Mouse (Mus musculus): ENCODE data around the gene Gcgr. TPM values are rescaled to one million over a fixed set of nuclear protein-coding genes. Genes with fewer than 3 reads are reported as not detected.
A peak's percentile ranks its signal among the peaks of the same experiment; 100 is the strongest.

Gene Gcgr
- total RNA-seq, 2 experiments from 2014 or later, result not detected

DNA sequence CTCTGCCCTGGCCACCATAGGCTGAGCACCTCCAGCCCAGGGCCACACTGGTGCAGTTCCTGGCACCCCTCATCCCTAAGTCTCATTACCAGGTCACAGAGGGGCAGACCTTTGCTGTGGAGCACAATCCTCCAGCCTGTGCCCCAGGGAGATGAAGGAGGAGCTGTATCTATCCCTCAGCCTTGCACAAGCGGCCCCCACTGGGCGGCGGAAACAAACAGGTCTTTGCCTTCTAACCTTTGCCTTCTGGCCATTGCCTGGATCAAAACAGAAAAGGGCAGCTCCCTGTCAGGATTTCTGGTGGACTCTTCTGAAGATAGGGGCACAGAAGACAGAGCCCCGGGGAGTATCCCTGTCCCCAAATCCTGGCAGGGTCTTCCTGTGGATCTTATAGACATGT, 1.6 kb upstream of the Gcgr start:
- DNase-seq (ENCODE audit: low spot score in 2 of 2), result no peak
- no peak overlapping the region for H3K27ac ChIP-seq
- no peak for TF ChIP-seq CTCF (conservative IDR thresholded peaks at IDR 0.05)
- no peak overlapping the region for H3K4me3 ChIP-seq

DNA sequence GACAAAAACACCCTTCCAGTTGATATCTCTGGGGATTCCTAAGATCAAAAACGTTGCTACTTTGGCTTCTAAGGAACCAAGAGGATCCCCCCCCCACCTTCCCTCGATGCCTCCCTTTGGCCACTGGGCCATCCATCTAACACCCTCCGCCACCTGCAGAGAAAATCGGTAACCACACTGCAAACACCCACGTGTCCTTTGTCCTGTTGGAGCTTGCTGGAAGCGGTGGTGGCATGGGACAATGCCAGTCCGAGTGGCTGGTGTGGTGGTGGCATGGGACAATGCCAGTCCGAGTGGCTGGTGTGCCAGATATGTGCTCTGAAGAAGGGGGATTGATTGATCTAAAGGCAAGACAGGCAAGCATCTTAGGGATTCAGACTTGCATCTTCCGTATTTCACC, 1.1 kb downstream of the Gcgr start:
- H3K27ac ChIP-seq, result no peak overlapping the region
- DNase-seq (ENCODE audit: low spot score in 2 of 2), result no peak
- H3K4me3 ChIP-seq, result no peak overlapping the region
- no peak for TF ChIP-seq CTCF (conservative IDR thresholded peaks at IDR 0.05)

DNA sequence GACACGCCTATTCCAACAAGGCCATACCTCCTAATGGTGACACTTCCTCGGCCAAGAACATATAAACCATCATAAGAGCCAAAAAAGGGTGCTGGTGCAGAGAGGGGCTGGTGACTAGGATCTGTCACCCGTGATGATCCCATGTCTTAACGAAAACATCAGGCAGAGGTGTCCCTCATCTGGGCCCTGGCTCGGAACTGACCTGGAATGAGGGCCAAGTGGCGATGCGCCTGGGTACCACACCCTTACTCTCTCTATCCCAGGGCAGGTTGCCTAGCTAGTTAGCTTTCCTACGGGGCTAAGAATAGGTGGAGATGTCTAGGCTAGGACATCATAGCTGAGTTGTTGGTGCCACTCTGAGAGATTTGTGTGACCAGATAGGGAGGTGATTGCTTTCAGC, 3.6 kb downstream of the Gcgr start:
- no peak for TF ChIP-seq CTCF (conservative IDR thresholded peaks at IDR 0.05)
- no peak overlapping the region for H3K27ac ChIP-seq
- DNase-seq (ENCODE audit: low spot score in 2 of 2), result no peak

DNA sequence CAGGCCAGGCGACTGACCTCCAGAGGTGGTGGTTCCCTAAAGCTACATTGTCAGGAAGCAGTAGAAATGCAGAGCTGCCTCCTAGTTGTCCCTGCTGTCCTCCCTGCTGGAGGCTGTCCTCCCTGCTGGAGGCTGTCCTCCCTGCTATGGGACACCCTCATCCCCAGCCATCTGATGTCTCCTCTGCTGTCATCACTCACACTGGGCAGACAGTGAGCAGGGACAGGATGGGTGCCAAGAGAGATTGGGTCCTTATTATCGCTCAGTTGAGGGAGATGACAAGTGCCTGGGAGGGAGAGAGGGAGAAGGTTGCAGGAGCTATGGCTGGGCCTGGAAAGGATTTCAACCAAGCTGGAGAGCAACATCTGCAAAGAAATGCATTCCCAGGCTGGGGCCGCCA, 4.6 kb downstream of the Gcgr start:
- H3K27ac ChIP-seq, result no peak overlapping the region
- no peak overlapping the region for H3K4me3 ChIP-seq
- no peak for TF ChIP-seq CTCF (conservative IDR thresholded peaks at IDR 0.05)
- no peak for DNase-seq (ENCODE audit: low spot score in 2 of 2)

More for the DNA sequence above, 3.6 kb downstream of the Gcgr start:
- no peak overlapping the region for H3K4me3 ChIP-seq

DNA sequence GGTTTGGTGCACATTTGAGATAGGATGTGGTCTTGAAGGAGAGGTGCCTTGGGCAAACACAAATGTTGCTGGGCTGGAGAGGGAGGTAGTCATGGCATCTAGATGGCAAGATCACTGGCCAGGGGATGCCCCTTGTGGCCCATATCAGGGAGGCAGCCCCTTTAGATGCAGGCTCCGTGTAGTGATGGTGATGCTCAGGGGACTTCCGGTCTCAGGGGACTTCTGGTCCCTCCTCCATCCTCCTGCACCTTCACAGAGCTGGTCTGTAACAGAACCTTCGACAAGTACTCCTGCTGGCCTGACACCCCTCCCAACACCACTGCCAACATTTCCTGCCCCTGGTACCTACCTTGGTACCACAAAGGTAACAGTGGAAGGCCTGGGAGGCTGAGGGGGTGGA, 5.3 kb downstream of the Gcgr start:
- no peak for TF ChIP-seq CTCF (conservative IDR thresholded peaks at IDR 0.05)
- no peak for DNase-seq (ENCODE audit: low spot score in 2 of 2)
- Histone ChIP-seq H3K27ac (no peak overlapping the region), H3K4me3 (no peak overlapping the region)

DNA sequence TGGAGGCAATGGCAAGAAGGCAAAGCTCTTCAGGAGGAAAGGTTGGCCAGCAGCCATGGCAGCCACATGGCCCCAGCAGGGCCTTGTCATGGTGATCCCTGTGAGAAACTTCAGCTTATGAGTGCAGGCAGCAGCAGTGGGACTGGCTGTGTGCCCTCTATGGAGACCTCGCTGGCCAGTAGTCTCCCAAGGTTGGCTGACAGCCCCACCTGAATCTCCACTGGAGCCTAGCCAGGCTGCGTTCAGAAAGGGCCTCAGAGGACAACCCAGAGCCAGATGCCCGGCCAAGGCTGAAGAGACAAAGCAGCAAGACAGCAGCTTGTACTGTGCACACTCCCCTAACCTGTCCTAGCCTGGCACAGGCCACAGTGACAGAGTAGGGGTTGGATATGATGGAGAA, 8.0 kb downstream of the Gcgr start:
- Histone ChIP-seq H3K4me3 (no peak overlapping the region), H3K27ac (no peak overlapping the region)
- no peak for TF ChIP-seq CTCF (conservative IDR thresholded peaks at IDR 0.05)
- no peak for DNase-seq (ENCODE audit: low spot score in 2 of 2)

DNA sequence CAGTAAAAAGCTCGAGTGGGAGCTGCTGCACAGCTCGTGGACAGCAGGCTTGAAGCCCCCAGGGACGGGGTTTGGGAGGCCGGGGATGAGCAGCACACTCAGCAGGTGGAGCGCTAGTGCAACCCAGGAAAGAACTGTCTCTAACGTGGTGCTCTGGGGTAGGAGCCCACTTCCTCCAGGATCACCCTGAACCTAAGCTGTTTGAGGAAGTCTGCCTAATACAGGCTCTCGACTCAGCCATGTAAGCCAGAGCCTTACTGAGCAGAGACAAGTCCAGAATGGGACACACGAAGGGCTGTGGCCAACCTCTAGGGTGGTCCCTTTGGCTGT, 8.4 kb downstream of the Gcgr start:
- no peak for DNase-seq (ENCODE audit: low spot score in 2 of 2)
- no peak for TF ChIP-seq CTCF (conservative IDR thresholded peaks at IDR 0.05)
- Histone ChIP-seq H3K27ac (no peak overlapping the region), H3K4me3 (no peak overlapping the region)

DNA sequence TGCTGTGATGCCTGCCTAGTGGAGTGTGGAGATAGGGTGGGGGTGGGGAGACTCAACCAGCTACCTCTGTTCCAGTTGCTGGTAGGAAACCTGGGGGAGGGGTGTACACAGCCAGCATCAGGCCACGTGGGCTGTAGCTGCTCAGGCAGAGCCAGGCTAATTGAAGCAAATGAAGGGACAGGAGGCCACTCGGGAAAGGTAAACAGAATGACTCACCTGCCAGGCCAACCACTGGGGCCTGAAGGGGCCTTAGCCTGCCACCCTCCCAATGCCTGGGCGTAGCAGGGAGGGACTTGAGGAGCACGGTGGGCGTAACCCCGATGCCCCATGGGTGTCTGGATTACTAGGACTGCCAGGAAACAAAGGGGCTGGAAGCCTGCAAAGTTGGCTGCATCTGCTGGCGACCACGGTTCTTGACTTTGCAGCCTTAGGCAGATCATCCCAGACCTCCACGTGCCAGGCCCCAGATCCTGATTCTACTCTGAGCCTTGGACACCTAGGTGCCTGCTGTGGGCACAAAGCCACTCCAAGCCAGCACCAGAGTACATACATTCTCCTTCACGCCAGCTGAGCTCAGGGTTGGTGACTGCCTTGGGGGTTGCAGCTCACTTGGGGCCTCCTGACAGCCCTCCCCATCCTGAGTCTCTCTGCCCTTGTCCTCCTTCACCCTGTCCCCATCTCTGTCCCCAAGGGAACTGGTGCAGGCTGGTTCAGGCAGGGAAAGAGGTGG, 9.0 kb downstream of the Gcgr start:
- DNase-seq (ENCODE audit: low spot score in 2 of 2), result no peak
- no peak overlapping the region for H3K27ac ChIP-seq

DNA sequence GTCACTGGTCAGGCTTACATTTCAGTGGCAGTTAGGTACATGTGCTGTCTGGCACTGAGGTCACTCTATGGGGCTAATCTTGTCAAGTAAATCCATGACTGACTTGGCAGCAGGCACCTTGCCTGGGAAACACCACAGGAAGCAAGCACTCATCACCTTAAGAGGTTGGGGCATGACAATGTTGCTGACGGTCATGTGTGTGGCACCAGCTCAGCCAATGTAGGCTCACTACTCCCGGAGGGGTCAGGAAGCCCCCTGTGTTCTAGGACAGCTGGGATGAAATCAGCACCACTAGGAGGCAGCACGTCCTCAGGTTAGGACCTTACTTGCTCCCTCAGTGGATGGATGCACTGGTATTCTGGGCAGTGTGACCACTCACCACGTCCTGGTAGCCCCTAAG, 11.4 kb downstream of the Gcgr start:
- Histone ChIP-seq H3K4me3 (no peak overlapping the region), H3K27ac (no peak overlapping the region)
- TF ChIP-seq CTCF (conservative IDR thresholded peaks at IDR 0.05), result peak; percentile 62
- no peak for DNase-seq (ENCODE audit: low spot score in 2 of 2)

More for the DNA sequence above, 9.0 kb downstream of the Gcgr start:
- TF ChIP-seq CTCF (conservative IDR thresholded peaks at IDR 0.05), result no peak
- H3K4me3 ChIP-seq, result no peak overlapping the region

DNA sequence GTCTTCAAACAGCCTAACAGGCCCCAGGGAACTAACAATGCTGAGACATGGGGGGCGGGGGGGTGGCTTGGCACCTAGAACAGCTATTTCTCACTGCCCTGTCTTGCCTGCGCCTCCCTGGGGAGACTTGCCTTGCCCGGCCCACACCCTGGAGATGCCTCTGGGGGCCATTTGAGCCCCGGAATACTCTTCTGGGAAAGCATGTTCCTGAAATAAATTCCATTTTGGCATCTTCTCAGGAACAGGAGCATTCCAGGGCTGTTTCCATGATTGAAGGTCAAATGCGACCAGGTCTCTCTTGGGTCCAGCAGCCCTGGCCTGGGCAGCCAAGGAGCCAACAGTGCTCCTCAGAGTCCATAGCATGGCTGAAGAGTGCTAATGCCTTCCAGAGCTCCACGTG, 11.9 kb downstream of the Gcgr start:
- DNase-seq (ENCODE audit: low spot score in 2 of 2), result no peak
- no peak for TF ChIP-seq CTCF (conservative IDR thresholded peaks at IDR 0.05)
- no peak overlapping the region for H3K27ac ChIP-seq
- H3K4me3 ChIP-seq, result no peak overlapping the region

DNA sequence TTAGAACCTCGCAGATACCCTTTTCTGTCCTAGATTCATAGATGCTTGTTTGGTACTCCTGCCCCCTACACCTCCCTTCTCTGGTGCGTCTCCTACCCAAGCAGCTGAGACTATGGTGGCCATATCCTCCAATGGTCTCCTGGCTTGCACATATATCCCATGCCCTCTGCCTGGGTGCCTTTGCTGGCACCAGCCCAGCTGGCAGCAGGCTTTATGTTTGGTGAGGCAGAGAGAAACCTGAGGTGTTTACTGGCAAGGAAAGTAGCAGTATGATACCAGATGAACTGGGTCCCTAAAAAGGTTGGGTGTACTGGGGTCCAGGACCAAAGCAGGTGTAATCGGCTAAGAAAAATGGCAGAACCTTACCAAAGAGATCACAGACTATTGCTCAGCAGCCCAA, 15.5 kb downstream of the Gcgr start:
- TF ChIP-seq CTCF (conservative IDR thresholded peaks at IDR 0.05), result no peak
- no peak for DNase-seq (ENCODE audit: low spot score in 2 of 2)
- Histone ChIP-seq H3K27ac (no peak overlapping the region), H3K4me3 (no peak overlapping the region)

DNA sequence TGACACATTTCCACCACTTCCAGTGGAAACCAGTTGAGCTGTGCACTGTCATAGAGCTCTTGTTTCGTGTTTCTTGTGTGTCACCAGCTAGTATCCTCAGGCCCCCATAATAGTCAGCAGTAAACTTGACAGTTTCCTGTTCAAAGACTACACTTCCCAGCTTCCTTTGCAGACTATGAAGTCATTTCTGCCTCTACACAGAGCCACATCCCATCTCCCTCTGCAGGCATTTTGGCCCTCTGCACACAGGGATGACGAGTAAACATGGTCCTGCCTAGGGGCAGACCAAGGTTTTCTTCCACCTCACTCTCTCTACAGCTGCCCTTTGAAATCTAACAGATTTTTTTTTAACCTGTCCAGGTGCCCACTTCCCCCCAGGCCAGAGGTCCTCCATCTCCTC, 17.0 kb downstream of the Gcgr start:
- no peak for DNase-seq (ENCODE audit: low spot score in 2 of 2)
- H3K27ac ChIP-seq, result no peak overlapping the region
- peak; percentile 52 for TF ChIP-seq CTCF (conservative IDR thresholded peaks at IDR 0.05)
- no peak overlapping the region for H3K4me3 ChIP-seq

DNA sequence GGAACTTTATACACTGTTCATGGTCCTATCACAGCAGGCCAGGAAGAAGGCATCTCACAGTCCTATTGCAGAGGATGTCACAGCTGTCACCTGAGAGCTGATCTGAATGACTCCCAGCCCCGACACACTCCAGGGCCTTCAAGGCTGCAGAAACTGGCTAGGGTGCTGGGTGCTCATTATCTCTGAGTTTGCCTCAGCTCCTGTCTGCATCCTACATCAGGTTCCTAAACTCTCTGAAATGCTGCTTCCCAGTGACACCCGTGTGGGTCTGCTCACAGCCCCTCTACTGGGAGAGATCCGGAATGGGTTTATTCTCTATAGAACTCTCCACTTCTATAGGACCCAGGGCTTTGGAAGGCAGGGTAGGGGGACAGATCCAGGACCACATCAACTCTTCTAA, 17.7 kb downstream of the Gcgr start:
- no peak for DNase-seq (ENCODE audit: low spot score in 2 of 2)
- TF ChIP-seq CTCF (conservative IDR thresholded peaks at IDR 0.05), result no peak
- Histone ChIP-seq H3K27ac (no peak overlapping the region), H3K4me3 (peak overlapping the region; percentile 98)

DNA sequence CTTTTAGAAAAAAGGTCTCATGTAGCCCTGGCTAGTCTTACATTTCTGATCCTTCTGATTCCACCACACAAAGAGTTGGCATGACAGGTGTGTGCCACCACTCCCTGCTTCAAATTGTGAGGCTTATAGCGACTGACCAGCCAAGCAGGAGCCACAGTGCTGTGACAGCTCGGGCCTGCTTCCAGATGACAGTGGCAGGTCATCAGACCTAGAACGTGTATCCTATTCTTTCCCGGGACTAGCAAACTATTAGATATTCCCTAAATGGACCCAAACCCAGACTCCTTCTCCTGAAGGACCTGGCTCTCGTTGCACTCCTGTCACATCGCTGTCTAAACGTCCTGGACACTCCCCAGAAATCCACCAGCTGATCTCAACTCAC, 18.3 kb downstream of the Gcgr start:
- peak overlapping the region; percentile 98 for H3K4me3 ChIP-seq
- H3K27ac ChIP-seq, result peak overlapping the region; percentile 91
- TF ChIP-seq CTCF (conservative IDR thresholded peaks at IDR 0.05), result no peak
- DNase-seq (ENCODE audit: low spot score in 2 of 2), result no peak
